Mouse (Mus musculus) naive thymus-derived CD4-positive, alpha-beta T cell, adult 5 months (primary cell): ENCODE measurements around the gene Sgo2b. TPM values are rescaled to one million over a fixed set of nuclear protein-coding genes. Genes with fewer than 3 reads are reported as not detected.

ENCODE experiments used
- polyA plus RNA-seq: library from polyadenylated mRNA; unstranded; fragments of 100-300 nt; shearing (Covaris generic); gene quantifications from one replicate; pipeline ENCODE4 v1.2.1, GENCODE M21; 2017

Sgo2b gene
- polyA plus RNA-seq: not detected

GRCm38 (mm10) chr8:63951626-63952377, at the start of gene Sgo2b:
TSS of gene Sgo2b (minus strand) at chr8:63952248.

